26 mouse cellular contexts compared by ENCODE assay signal in genomic region chr2:122299911-122300655, GRCm38 (mm10). TPM values are rescaled to one million over a fixed set of nuclear protein-coding genes. Genes with fewer than 3 reads are reported as not detected.
DNase-seq lines count a peak whose midpoint lies in the region; ATAC-seq and TF ChIP-seq lines count a peak whose summit lies in the region.
"Had no signal": no experiment of that assay in that cellular context is flagged by ENCODE, and none has a peak within 500 bp of the region (broad histone marks: within the 10 kb centered on the region; RNA-seq: fewer than 3 reads in every experiment).

No protein-coding gene starts in this region.

- no peaks in the 10 kb centered on the region for H3K36me3 ChIP-seq in forebrain, postnatal 0 days (ENCODE audit: insufficient read depth)
- H3K36me3 ChIP-seq in forebrain, embryonic 12.5 days (replicated peaks), result no peaks in the 10 kb centered on the region
- H3K36me3 ChIP-seq in midbrain, embryonic 11.5 days (ENCODE audit: control insufficient read depth, insufficient read depth, low read length), result no peaks in the 10 kb centered on the region
- H3K36me3 ChIP-seq in midbrain, embryonic 16.5 days (ENCODE audit: control insufficient read depth, insufficient read depth, low read length), result no peaks in the 10 kb centered on the region
- H3K36me3 ChIP-seq: heart, embryonic 15.5 days had no signal

- no peak overlapping the region for H3K4me3 ChIP-seq in forebrain, postnatal 0 days (ENCODE audit: low read depth, low read length)
- H3K4me3 ChIP-seq in forebrain, embryonic 12.5 days (replicated peaks), result no peak overlapping the region
- H3K4me3 ChIP-seq in midbrain, embryonic 11.5 days (ENCODE audit: low read depth, low read length), result no peak overlapping the region
- H3K4me3 ChIP-seq in midbrain, embryonic 16.5 days (ENCODE audit: low read depth, low read length), result no peak overlapping the region
- H3K4me3 ChIP-seq: layer of hippocampus, adult 2 months had no signal

- H3K27me3 ChIP-seq in forebrain, postnatal 0 days (ENCODE audit: insufficient read depth, low read length), result peaks cover 42% of the 10 kb centered on the region
- H3K27me3 ChIP-seq in forebrain, embryonic 12.5 days, result peaks cover 99% of the 10 kb centered on the region
- peaks cover 76% of the 10 kb centered on the region for H3K27me3 ChIP-seq in midbrain, embryonic 11.5 days (ENCODE audit: control insufficient read depth, insufficient read depth, low read length)
- H3K27me3 ChIP-seq in midbrain, embryonic 16.5 days (ENCODE audit: control insufficient read depth, insufficient read depth, low read depth, low read length), result peaks cover 51% of the 10 kb centered on the region

- peaks cover 19% of the 10 kb centered on the region for H3K4me1 ChIP-seq in forebrain, postnatal 0 days (ENCODE audit: insufficient read depth)
- H3K4me1 ChIP-seq in forebrain, embryonic 12.5 days, result peaks cover 45% of the 10 kb centered on the region
- peaks cover 21% of the 10 kb centered on the region for H3K4me1 ChIP-seq in midbrain, embryonic 11.5 days (ENCODE audit: control insufficient read depth, insufficient read depth, low read length)
- H3K4me1 ChIP-seq in midbrain, embryonic 16.5 days (ENCODE audit: control insufficient read depth, insufficient read depth, low read length), result peaks cover 36% of the 10 kb centered on the region

- WGBS in forebrain, postnatal 0 days, result 10% methylated on average over 14 of the region's 14 CpGs
- 5% methylated on average over 14 of the region's 14 CpGs for WGBS in forebrain, embryonic 12.5 days
- WGBS in midbrain, embryonic 11.5 days, result 6% methylated on average over 14 of the region's 14 CpGs
- WGBS in midbrain, embryonic 16.5 days, result 9% methylated on average over 14 of the region's 14 CpGs

- peak overlapping the region; percentile 92; the same call in 1 of the 2 replicates for H3K4me2 ChIP-seq in forebrain, postnatal 0 days (ENCODE audit: low read depth)
- H3K4me2 ChIP-seq in forebrain, embryonic 12.5 days, result no peak overlapping the region
- no peak overlapping the region for H3K4me2 ChIP-seq in midbrain, embryonic 11.5 days
- no peak overlapping the region for H3K4me2 ChIP-seq in midbrain, embryonic 16.5 days (ENCODE audit: low read length)

- no peak for TF ChIP-seq CTCF in forebrain, postnatal 0 days (IDR thresholded peaks at IDR 0.05; ENCODE audit: low read depth)

- H3K9ac ChIP-seq in forebrain, postnatal 0 days, result no peak overlapping the region
- H3K9ac ChIP-seq in forebrain, embryonic 12.5 days, result no peak overlapping the region
- H3K9ac ChIP-seq in midbrain, embryonic 11.5 days (ENCODE audit: low read length), result no peak overlapping the region
- no peak overlapping the region for H3K9ac ChIP-seq in midbrain, embryonic 16.5 days (ENCODE audit: low read depth, low read length)
- H3K9ac ChIP-seq: forebrain, embryonic 13.5 days had no signal

- no peak for ATAC-seq in forebrain, postnatal 0 days
- no peak for ATAC-seq in forebrain, embryonic 12.5 days (ENCODE audit: low FRiP score)
- no peak for ATAC-seq in midbrain, embryonic 11.5 days (ENCODE audit: low FRiP score)
- no peak for ATAC-seq in midbrain, embryonic 16.5 days
- ATAC-seq: forebrain, embryonic 13.5 days had no signal

- no peaks in the 10 kb centered on the region for H3K9me3 ChIP-seq in forebrain, postnatal 0 days (ENCODE audit: low read length)
- H3K9me3 ChIP-seq in forebrain, embryonic 12.5 days, result no peaks in the 10 kb centered on the region
- no peaks in the 10 kb centered on the region for H3K9me3 ChIP-seq in midbrain, embryonic 11.5 days (ENCODE audit: control insufficient read depth, low read length)
- H3K9me3 ChIP-seq in midbrain, embryonic 16.5 days (replicated peaks; ENCODE audit: control insufficient read depth, low read length, poor library complexity, severe bottlenecking), result no peaks in the 10 kb centered on the region
- H3K9me3 ChIP-seq: forebrain, embryonic 13.5 days; heart, embryonic 15.5 days; megakaryocyte, embryonic 14.5 days had no signal

- no peak for DNase-seq in forebrain, postnatal 0 days
- peak; percentile 91 for DNase-seq in midbrain, embryonic 11.5 days (ENCODE audit: low spot score, missing footprints)
- peak; percentile 37 for DNase-seq in naive thymus-derived CD4-positive, alpha-beta T cell, adult 2 months (ENCODE audit: low read depth)
- DNase-seq in layer of hippocampus, postnatal 25 days (ENCODE audit: extremely low spot score in 1 of 2, low spot score in 1 of 2), result no peak
- DNase-seq in kidney, adult 8-10 months, result no peak
- DNase-seq: adrenal gland, adult 2 months; cerebellum, adult 9-10 months; gastrocnemius, postnatal 25 days; heart, adult 2 months; kidney, adult 2 months; kidney, postnatal 14 days; left cerebral cortex, postnatal 4 days; lung, adult 18-20 months; lung, postnatal 14 days had no signal

- no peak overlapping the region for H3K27ac ChIP-seq in forebrain, postnatal 0 days (ENCODE audit: low read depth, low read length)
- no peak overlapping the region for H3K27ac ChIP-seq in forebrain, embryonic 12.5 days
- no peak overlapping the region for H3K27ac ChIP-seq in midbrain, embryonic 11.5 days (ENCODE audit: low read depth, low read length)
- no peak overlapping the region for H3K27ac ChIP-seq in midbrain, embryonic 16.5 days (ENCODE audit: low read length)
- H3K27ac ChIP-seq: forebrain, embryonic 13.5 days; heart, adult 2 months; heart, embryonic 15.5 days; layer of hippocampus, adult 2 months had no signal

RNA-seq across cellular contexts. Expression of gene Duoxa2, which starts 1.4 kb away (rescaled TPM):
- total RNA-seq in forebrain, postnatal 0 days (2014; rRNA removed), result 0.69 TPM in 1 of 2 replicates, not detected in the other
- polyA plus RNA-seq in forebrain, postnatal 0 days (2015; fragmentation: Nextera tagmentation; extraction: Ambion mirVana), result 0.31 and 0.46 TPM in 2 replicates
- not detected in 2 replicates for polyA plus RNA-seq in forebrain, embryonic 12.5 days (2016; fragmentation: Nextera tagmentation; extraction: Ambion mirVana)
- not detected in 2 replicates for polyA plus RNA-seq in midbrain, embryonic 11.5 days (2014; fragmentation: Nextera tagmentation; extraction: Ambion mirVana)
- 0.19 and 0.26 TPM in 2 replicates for polyA plus RNA-seq in midbrain, embryonic 16.5 days (2015; fragmentation: Nextera tagmentation; extraction: Ambion mirVana)
- total RNA-seq in layer of hippocampus, postnatal 25 days (2021), result not detected
- total RNA-seq: adrenal gland, adult 2 months; gastrocnemius, postnatal 25 days; hematopoietic stem cell, adult 5-6 weeks; layer of hippocampus, adult 2 months; left cerebral cortex, adult 18-20 months had no signal
- polyA plus RNA-seq: adrenal gland, adult 2 months; C2C12; cortical plate, adult 2 months; forebrain, embryonic 13.5 days; heart, embryonic 15.5 days; kidney, adult 2 months; liver, embryonic 11.5 days had no signal

RNA-seq across cellular contexts. Expression of gene Duox2, which starts 1.8 kb away (rescaled TPM):
- 0.08 and 0.14 TPM in 2 replicates for total RNA-seq in forebrain, postnatal 0 days (2014; rRNA removed)
- polyA plus RNA-seq in forebrain, postnatal 0 days (2015; fragmentation: Nextera tagmentation; extraction: Ambion mirVana), result 0.05 TPM in 1 of 2 replicates, not detected in the other
- not detected in 2 replicates for polyA plus RNA-seq in forebrain, embryonic 12.5 days (2016; fragmentation: Nextera tagmentation; extraction: Ambion mirVana)
- polyA plus RNA-seq in midbrain, embryonic 11.5 days (2014; fragmentation: Nextera tagmentation; extraction: Ambion mirVana), result 0.03 TPM in 1 of 2 replicates, not detected in the other
- 0.03 TPM in 1 of 2 replicates, not detected in the other for polyA plus RNA-seq in midbrain, embryonic 16.5 days (2015; fragmentation: Nextera tagmentation; extraction: Ambion mirVana)
- under 1 TPM in 1 of 2 experiments, not detected in 1; 0.07 TPM for total RNA-seq in layer of hippocampus, postnatal 25 days (2021)
- total RNA-seq: hematopoietic stem cell, adult 5-6 weeks; left cerebral cortex, adult 18-20 months had no signal
- polyA plus RNA-seq: forebrain, embryonic 13.5 days; liver, embryonic 11.5 days; neural tube, embryonic 14.5 days had no signal

RNA-seq across cellular contexts. Expression of gene Duoxa1, which starts 13.4 kb away (rescaled TPM):
- 0.10 and 0.23 TPM in 2 replicates for total RNA-seq in forebrain, postnatal 0 days (2014; rRNA removed)
- 0.25 and 0.46 TPM in 2 replicates for polyA plus RNA-seq in forebrain, postnatal 0 days (2015; fragmentation: Nextera tagmentation; extraction: Ambion mirVana)
- 0.17 TPM in 1 of 2 replicates, not detected in the other for polyA plus RNA-seq in forebrain, embryonic 12.5 days (2016; fragmentation: Nextera tagmentation; extraction: Ambion mirVana)
- not detected in 2 replicates for polyA plus RNA-seq in midbrain, embryonic 11.5 days (2014; fragmentation: Nextera tagmentation; extraction: Ambion mirVana)
- 0.17 and 0.26 TPM in 2 replicates for polyA plus RNA-seq in midbrain, embryonic 16.5 days (2015; fragmentation: Nextera tagmentation; extraction: Ambion mirVana)
- total RNA-seq in layer of hippocampus, postnatal 25 days (2021), result not detected
- total RNA-seq: hematopoietic stem cell, adult 5-6 weeks; layer of hippocampus, adult 2 months had no signal
- polyA plus RNA-seq: forebrain, embryonic 13.5 days; heart, embryonic 15.5 days; liver, embryonic 11.5 days; neural tube, embryonic 14.5 days had no signal

RNA-seq across cellular contexts. Expression of gene Duox1, which starts 15.4 kb away (rescaled TPM):
- not detected in 2 replicates for total RNA-seq in forebrain, postnatal 0 days (2014; rRNA removed)
- polyA plus RNA-seq in forebrain, postnatal 0 days (2015; fragmentation: Nextera tagmentation; extraction: Ambion mirVana), result 0.06 and 0.08 TPM in 2 replicates
- polyA plus RNA-seq in forebrain, embryonic 12.5 days (2016; fragmentation: Nextera tagmentation; extraction: Ambion mirVana), result 0.04 and 0.08 TPM in 2 replicates
- 0.04 TPM in 1 of 2 replicates, not detected in the other for polyA plus RNA-seq in midbrain, embryonic 11.5 days (2014; fragmentation: Nextera tagmentation; extraction: Ambion mirVana)
- polyA plus RNA-seq in midbrain, embryonic 16.5 days (2015; fragmentation: Nextera tagmentation; extraction: Ambion mirVana), result 0.07 and 0.11 TPM in 2 replicates
- not detected for total RNA-seq in layer of hippocampus, postnatal 25 days (2021)
- total RNA-seq: adrenal gland, adult 2 months; hematopoietic stem cell, adult 5-6 weeks; layer of hippocampus, adult 2 months; left cerebral cortex, adult 18-20 months had no signal
- polyA plus RNA-seq: cortical plate, adult 2 months; forebrain, embryonic 13.5 days had no signal

Comparison
In these comparisons a context has a peak if more than half of its experiments do, and no peak if none do; other contexts are left out.
1. DNase-seq: peak in midbrain, embryonic 11.5 days (single experiment) and naive thymus-derived CD4-positive, alpha-beta T cell, adult 2 months (single experiment); none in forebrain, postnatal 0 days (single experiment), layer of hippocampus, postnatal 25 days (0 of 2) and kidney, adult 8-10 months (0 of 2).